Mouse (Mus musculus): Measurements from ENCODE around the gene Ift81.

The Ift81 gene

DNA sequence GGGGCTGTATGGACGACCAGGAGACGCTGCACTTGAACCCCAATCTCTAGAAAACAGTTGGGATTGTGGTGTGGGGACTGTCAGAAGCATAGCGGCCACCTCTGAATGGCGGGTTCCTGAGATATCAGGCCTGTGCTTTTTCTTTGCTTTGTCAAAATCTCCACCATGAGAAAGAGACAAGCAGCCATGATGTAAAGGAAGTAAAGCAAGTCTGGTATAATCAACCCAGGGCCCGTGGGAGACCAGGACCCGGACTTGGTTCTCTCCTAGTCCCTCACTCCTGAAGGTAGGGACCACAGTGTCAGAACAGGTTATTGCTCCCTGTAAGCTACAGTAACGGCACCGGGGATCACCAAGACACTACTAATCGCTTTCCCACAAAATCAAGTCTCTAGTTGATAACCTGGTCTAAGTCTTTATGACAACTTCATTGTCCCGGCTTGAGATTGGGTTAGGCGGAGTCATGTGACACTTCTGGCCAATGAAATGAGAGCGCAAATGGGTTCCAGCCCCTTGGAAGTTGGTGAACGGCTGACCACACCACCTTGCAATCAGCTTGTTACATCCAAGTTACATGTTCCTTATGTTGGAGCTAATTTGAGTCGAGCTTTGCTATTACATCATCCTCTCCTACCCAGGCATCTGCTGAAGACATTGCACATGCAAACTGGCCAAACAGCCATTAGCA lies 11.4 kb upstream of the Ift81 start:
- no peak for DNase-seq (ENCODE audit: low spot score in 2 of 2)

GRCm38 (mm10) chr5:122624952-122625479 lies 10.7 kb upstream of the Ift81 start:
- DNase-seq (ENCODE audit: low spot score in 2 of 2), result no peak

- DNase-seq (ENCODE audit: low spot score in 2 of 2), result no peak
Observed at GRCm38 (mm10) chr5:122623861-122624260, 9.5 kb upstream of the Ift81 start.

GRCm38 (mm10) chr5:122622526-122622925 lies 8.2 kb upstream of the Ift81 start:
- no peak for DNase-seq (ENCODE audit: low spot score in 2 of 2)

GRCm38 (mm10) chr5:122621376-122621886 lies 7.1 kb upstream of the Ift81 start:
- DNase-seq (ENCODE audit: low spot score in 2 of 2), result peak; percentile 87 to 90

GRCm38 (mm10) chr5:122619686-122620296 lies 5.5 kb upstream of the Ift81 start:
- DNase-seq (ENCODE audit: low spot score in 2 of 2), result no peak

DNA sequence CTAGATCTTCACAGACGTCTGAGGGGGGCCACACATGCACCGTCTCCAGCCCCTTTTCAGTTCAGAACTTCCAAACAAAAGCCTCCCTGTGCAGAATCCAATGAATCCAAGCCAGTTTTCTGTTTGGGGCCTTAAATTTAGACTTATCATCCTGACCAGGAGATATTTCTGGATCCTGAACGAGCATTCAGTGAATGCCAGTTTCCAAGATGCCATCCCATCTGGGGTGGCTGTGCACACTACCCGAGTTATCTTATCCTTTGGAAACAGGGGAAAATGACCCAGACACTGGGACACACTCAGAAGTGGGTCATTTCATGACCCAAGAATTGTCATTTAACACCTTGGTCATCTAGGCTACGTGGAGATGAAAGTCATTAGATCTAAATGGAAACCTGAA lies 3.4 kb upstream of the Ift81 start:
- peak; percentile 49 to 54 for DNase-seq (ENCODE audit: low spot score in 2 of 2)

DNA sequence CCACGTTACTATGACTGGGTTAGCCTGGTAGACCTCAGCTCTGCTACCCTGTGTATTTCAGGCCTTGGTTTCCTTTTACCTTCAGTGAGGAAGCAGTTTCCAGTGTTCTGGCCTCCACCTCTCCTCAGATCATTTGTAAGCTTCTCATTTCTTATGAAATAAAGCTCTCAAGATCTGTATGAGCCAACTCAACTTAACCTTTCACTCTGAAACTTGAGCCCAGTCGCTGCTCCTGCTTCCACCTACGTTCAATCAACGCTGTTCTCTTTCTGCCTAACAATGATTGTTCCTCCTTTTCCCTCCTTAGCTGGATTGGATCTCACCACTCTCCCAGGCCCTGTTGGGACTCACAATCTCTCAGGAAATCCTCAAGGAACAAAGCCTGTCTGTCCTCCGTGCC lies 2.7 kb downstream of the Ift81 start:
- DNase-seq (ENCODE audit: low spot score in 2 of 2), result no peak

DNA sequence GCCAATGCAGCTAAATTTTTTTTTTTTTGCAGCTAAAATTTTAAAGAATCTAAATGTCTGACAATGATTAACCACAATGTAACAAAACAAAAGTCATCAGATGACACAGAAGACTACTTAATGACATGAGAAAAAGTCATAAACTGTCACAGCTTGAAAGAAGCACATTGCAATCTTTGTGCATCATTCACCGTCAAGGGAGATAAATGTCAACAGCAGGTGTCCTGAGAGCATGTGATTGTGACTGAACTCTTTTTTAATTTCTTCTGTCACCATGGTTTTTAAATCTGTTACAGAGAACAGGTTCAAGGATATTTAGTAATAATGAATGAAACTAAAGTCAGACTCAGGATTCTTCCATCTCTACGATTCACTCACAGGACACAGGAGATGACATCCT lies 9.4 kb downstream of the Ift81 start:
- DNase-seq (ENCODE audit: low spot score in 2 of 2), result no peak

DNA sequence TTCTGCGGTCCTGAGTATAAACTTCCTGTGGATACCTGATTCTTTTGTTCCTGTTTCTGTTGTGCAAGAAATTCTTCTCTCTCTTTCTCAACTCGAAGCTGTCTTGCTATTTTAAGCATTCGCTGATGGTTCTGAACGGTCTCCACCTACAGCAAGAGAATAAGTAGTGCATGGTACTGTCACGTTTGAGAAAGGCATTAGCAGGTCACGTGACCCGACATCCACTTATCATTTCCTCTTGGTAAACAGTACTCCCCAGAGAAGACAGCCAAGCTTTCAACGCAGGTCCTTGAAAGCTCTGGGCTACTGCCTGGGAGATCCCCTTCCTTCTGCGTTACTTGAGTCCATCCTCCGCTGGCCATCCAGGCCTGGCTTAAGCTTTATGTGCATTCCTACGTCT lies 12.1 kb downstream of the Ift81 start:
- peak; percentile 58 to 67 for DNase-seq (ENCODE audit: low spot score in 2 of 2)

DNA sequence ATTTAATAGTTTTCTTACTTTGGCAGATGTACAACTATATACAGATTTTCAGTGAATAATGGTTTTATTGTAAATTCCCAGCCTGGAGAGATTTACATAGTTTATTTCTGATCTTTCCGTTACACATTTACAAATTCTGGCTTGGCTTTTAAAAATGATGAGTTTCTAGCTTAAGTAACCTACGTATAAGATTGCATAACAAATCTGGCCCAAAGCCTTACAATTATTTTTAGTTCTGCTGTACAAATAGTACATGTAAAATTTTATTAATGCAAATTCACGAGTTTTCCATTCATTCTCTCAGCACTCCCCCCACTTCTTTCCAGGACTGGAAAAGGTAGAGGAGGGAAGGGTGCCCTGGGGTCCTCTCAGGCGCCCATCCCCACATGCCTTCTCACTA lies 18.8 kb downstream of the Ift81 start:
- DNase-seq (ENCODE audit: low spot score in 2 of 2), result no peak

DNA sequence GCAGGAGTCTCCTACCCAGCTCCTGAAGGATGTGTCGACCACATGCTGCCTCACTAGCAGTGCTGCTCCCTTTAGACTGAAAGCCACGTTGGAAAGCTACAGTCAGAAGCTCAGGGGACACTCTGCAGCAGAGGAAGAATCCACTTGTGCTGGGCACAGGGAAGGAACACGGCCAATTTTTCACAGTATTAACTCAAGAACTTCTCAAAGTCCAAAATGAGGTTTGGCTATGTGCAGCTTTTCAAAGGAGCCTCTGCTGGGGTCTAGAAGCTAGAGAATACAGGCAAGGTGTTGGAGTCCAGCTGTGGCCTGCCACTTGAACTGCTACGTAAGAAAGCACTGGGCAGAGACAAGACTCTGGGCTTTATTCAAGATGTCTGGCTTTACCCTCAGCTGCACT lies 24.4 kb downstream of the Ift81 start:
- no peak for DNase-seq (ENCODE audit: low spot score in 2 of 2)

GRCm38 (mm10) chr5:122585546-122585945 lies 28.8 kb downstream of the Ift81 start:
- peak; percentile 17 to 34 for DNase-seq (ENCODE audit: low spot score in 2 of 2)

- DNase-seq (ENCODE audit: low spot score in 2 of 2), result no peak
Observed at GRCm38 (mm10) chr5:122584093-122584492, 30.2 kb downstream of the Ift81 start.

DNA sequence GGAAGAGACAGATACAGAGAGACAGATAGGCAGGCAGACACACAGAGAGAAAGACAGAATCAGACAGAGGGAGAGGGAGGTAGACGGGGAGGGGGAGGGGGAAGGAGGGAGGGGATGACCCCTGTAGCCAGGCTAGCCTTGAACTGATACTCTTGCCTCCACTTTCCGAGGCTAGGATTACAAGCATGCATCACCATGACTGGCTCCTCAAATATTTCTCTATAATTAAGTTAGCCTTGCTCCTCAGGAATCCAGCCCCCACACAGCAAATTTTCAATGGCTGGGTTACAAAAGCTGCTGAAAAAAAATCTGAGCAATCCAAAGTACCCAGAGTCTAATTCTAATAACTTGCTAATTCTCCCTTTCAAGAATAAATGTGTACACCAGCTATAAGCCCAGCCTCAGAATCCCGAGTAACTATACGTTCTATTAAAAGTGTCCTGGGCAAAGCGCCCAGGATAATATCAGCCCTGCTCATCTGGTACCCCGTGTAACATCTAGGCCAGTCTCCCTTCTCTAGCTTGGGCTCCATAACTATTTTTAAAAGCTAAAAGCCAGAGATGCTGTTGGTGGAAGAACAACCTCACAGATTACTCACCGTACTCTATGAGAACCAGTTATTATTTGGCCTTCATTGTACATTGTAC lies 37.5 kb downstream of the Ift81 start:
- DNase-seq (ENCODE audit: low spot score in 2 of 2), result no peak

DNA sequence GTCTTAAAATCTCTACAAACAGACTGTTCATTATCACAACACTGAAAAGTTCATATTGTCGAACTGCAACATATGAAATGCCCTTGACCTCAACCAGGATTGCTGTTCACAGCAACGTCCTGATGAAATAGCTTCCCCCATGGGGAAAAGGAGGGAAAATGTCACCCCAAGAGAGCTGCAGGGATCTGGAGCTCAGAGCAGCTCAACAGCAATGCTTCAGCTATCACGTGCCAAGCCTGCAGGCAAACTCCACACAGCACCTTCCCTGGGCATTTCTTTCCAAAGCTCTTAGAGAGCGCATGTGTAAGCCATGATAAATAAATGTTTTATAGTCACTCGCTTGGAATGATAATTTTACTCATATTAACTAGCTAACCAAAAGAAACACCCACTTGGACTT lies 42.3 kb downstream of the Ift81 start:
- no peak for DNase-seq (ENCODE audit: low spot score in 2 of 2)

GRCm38 (mm10) chr5:122566626-122567025 lies 47.7 kb downstream of the Ift81 start:
- peak in 1 of 2 experiments; percentile 33 for DNase-seq (ENCODE audit: low spot score in 2 of 2)

DNA sequence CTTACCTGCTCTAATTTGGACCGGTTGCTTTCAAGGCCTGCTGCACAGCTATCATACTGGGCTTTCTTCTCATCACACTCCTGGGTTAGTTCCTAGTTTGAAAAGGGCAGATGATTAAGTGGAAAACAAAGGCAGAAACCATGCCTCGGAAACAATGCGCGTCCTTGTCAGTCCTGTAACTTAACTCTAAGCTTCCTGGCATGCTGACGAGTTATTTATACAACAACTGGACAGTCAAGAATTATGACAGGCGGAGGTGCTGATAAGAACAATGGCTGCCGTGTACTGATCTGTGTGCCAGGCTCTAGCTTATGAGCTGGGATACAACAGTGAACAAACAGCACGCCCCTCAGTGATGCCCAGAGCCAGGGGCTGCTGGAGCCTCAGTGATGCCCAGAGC lies 53.7 kb downstream of the Ift81 start:
- DNase-seq (ENCODE audit: low spot score in 2 of 2), result peak in 1 of 2 experiments; percentile 63

GRCm38 (mm10) chr5:122558127-122558526 lies 56.2 kb downstream of the Ift81 start:
- DNase-seq (ENCODE audit: low spot score in 2 of 2), result no peak

DNA sequence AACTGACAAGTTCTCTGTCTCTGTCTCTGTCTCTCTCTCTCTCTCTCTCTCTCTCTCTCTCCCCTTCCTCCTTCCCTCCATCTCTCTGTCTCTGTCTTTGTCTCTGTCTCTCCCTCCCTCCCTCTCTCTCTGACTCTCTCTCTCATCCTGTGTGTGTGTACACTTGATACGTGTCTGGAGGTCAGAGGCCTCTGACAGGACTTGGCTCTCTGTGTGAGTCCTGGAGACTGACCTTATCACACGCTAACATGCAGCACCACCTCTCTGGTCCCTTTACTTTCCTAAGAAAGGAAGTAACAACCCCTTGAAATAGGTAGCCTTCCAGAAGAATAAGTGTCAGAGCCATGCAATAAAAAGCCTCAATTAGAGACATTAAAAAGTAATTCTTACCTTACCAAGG lies 59.2 kb downstream of the Ift81 start:
- no peak for DNase-seq (ENCODE audit: low spot score in 2 of 2)

DNA sequence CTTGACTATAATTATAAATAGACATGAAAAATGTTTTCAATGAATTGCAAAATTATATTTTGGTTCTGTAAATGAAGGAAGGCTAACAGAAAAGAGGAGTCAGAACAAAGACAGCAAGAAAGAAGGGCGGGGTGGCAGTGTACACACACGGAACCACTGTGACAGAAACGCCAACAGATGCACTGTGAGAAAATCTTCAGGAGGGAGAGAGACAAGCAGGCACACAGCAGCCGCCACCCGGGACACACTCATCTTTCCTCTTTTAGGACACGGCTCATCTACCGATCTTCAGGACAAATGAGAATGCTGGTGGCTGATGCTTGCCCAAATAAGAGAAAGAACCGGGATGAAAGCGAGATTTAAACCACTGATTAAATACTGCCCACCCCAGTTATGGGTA lies 61.7 kb downstream of the Ift81 start:
- no peak for DNase-seq (ENCODE audit: low spot score in 2 of 2)

DNA sequence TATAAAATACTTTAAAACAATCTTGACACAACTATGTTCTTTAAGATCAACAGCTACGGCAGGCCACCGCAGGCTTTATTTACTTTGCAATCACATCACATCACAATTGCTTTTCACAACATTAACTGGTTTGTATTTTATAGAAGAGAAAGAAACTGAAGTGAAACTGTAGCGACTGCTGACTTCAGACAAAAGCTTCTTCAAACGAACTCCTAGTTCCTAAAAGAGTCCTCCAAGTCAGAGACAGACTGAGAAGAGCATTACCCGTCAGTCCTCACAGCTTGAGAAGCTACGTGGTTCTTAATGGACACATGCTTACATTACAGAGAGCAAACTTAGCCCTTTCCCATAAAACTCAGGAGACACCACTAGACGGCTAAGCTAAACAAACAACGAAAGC lies 63.9 kb downstream of the Ift81 start:
- no peak for DNase-seq (ENCODE audit: low spot score in 2 of 2)

- peak; percentile 58 to 62 for DNase-seq (ENCODE audit: low spot score in 2 of 2)
Observed at GRCm38 (mm10) chr5:122548671-122549070, 65.6 kb downstream of the Ift81 start.

All from heart, adult 9 months (tissue).